Mouse (Mus musculus) limb, embryonic 12.5 days (tissue): Measurements from ENCODE around the gene Epc2. TPM values are rescaled to one million over a fixed set of nuclear protein-coding genes. Genes with fewer than 3 reads are reported as not detected.

Source experiments
- ATAC-seq: fragments of 200-750 bp; cut with Nextera tagmentation; 2 replicates; pipeline ENCODE4 v1.8.0; 2017; ENCODE audit warnings: low read depth, moderate TSS enrichment; ENCODE audit not compliant: insufficient number of reproducible peaks, insufficient read depth, low FRiP score, low TSS enrichment
- H3K27ac ChIP-seq: fragments of 300-500 bp; sonication (generic); 2 replicates; pipeline ENCODE4 v1.5.1; 2016; ENCODE audit warnings: mild to moderate bottlenecking, moderate library complexity
- H3K27me3 ChIP-seq: fragments of 300-500 bp; sonication (generic); 2 replicates; pipeline ENCODE4 v1.6.1; 2016; ENCODE audit warnings: mild to moderate bottlenecking, moderate library complexity
- H3K36me3 ChIP-seq: fragments of 300-500 bp; sonication (generic); 2 replicates; pipeline ENCODE4 v1.6.1; 2016; ENCODE audit warnings: mild to moderate bottlenecking, moderate library complexity
- H3K4me1 ChIP-seq: fragments of 300-500 bp; sonication (generic); replicated peaks from 2 replicates; pipeline ENCODE4 v1.6.1; 2016
- H3K4me2 ChIP-seq: fragments of 300-500 bp; sonication (generic); 2 replicates; pipeline ENCODE4 v1.6.1; 2016; ENCODE audit warnings: mild to moderate bottlenecking, moderate library complexity
- H3K4me3 ChIP-seq: fragments of 300-500 bp; sonication (generic); replicated peaks from 2 replicates; pipeline ENCODE4 v1.5.1; 2016; ENCODE audit warnings: mild to moderate bottlenecking
- H3K9ac ChIP-seq: fragments of 300-500 bp; sonication (generic); replicated peaks from 2 replicates; pipeline ENCODE4 v1.6.1; 2016; ENCODE audit warnings: mild to moderate bottlenecking, moderate library complexity
- H3K9me3 ChIP-seq: fragments of 300-500 bp; sonication (generic); 2 replicates; pipeline ENCODE4 v1.6.1; 2016; ENCODE audit warnings: mild to moderate bottlenecking, moderate library complexity
- WGBS: fragments of 180-500 bp; shearing (Covaris S2); methylation state at CpG from one replicate; pipeline ENCODE4 v1.1.7; 2016; 5-methylcytosine and 5-hydroxymethylcytosine counted together
- polyA plus RNA-seq: library from polyadenylated mRNA; unstranded; fragments of >200 nt; fragmentation: Nextera tagmentation; extraction: Ambion mirVana; gene quantifications from 2 replicates; pipeline ENCODE4 v1.2.1, GENCODE M21; 2016

Gene Epc2
- polyA plus RNA-seq, 1 experiment from 2014 or later, result 8.6 TPM

- Histone ChIP-seq H3K4me3 (no peak overlapping the region), H3K27me3 (no peaks in the 10 kb centered on the region), H3K4me1 (peaks cover 5% of the 10 kb centered on the region), H3K36me3 (peaks cover 29% of the 10 kb centered on the region), H3K9me3 (no peaks in the 10 kb centered on the region), H3K4me2 (no peak overlapping the region), H3K9ac (no peak overlapping the region), H3K27ac (no peak overlapping the region)
- WGBS, result 89% methylated on average over 6 of the region's 6 CpGs
- ATAC-seq, result no peak
These were observed 85.9 kb downstream of the Epc2 start for GRCm38 (mm10) chr2:49537147-49537546.

- Histone ChIP-seq H3K9me3 (no peaks in the 10 kb centered on the region), H3K4me1 (peaks cover 5% of the 10 kb centered on the region), H3K27me3 (no peaks in the 10 kb centered on the region), H3K27ac (no peak overlapping the region), H3K4me2 (no peak overlapping the region), H3K4me3 (no peak overlapping the region), H3K36me3 (peaks cover 29% of the 10 kb centered on the region), H3K9ac (no peak overlapping the region)
- 83% methylated on average over 2 of the region's 2 CpGs for WGBS
- no peak for ATAC-seq
These were observed 86.8 kb downstream of the Epc2 start for GRCm38 (mm10) chr2:49538056-49538455.

- no peak overlapping the region for H3K4me3 ChIP-seq
- H3K4me2 ChIP-seq, result no peak overlapping the region
- no peak overlapping the region for H3K27ac ChIP-seq
- no peaks in the 10 kb centered on the region for H3K4me1 ChIP-seq
- no peak overlapping the region for H3K9ac ChIP-seq
- ATAC-seq, result no peak
- H3K27me3 ChIP-seq, result no peaks in the 10 kb centered on the region
- 88% methylated on average over 2 of the region's 2 CpGs for WGBS
- H3K36me3 ChIP-seq, result peaks cover 29% of the 10 kb centered on the region
- no peaks in the 10 kb centered on the region for H3K9me3 ChIP-seq
These were observed 88.5 kb downstream of the Epc2 start for GRCm38 (mm10) chr2:49539745-49540144.

GRCm38 (mm10) chr2:49547813-49548212, 96.5 kb downstream of the Epc2 start:
- WGBS, result 71% methylated on average over 5 of the region's 5 CpGs
- H3K9ac ChIP-seq, result no peak overlapping the region
- ATAC-seq, result no peak
- no peak overlapping the region for H3K4me3 ChIP-seq
- no peaks in the 10 kb centered on the region; the same call in 1 of the 2 replicates for H3K4me1 ChIP-seq
- H3K9me3 ChIP-seq, result no peaks in the 10 kb centered on the region
- H3K36me3 ChIP-seq, result peaks cover 51% of the 10 kb centered on the region
- H3K27ac ChIP-seq, result no peak overlapping the region
- H3K4me2 ChIP-seq, result no peak overlapping the region
- H3K27me3 ChIP-seq, result no peaks in the 10 kb centered on the region

- Histone ChIP-seq H3K27me3 (no peaks in the 10 kb centered on the region), H3K4me2 (no peak overlapping the region), H3K9ac (no peak overlapping the region), H3K4me3 (no peak overlapping the region), H3K9me3 (no peaks in the 10 kb centered on the region), H3K36me3 (peaks cover 58% of the 10 kb centered on the region), H3K4me1 (no peaks in the 10 kb centered on the region; the same call in 1 of the 2 replicates), H3K27ac (no peak overlapping the region)
- no peak for ATAC-seq
- WGBS, result 93% methylated on average over 5 of the region's 5 CpGs
These were observed 97.2 kb downstream of the Epc2 start for GRCm38 (mm10) chr2:49548492-49548891.

GRCm38 (mm10) chr2:49553096-49553495, 101.8 kb downstream of the Epc2 start:
- no peak for ATAC-seq
- H3K9ac ChIP-seq, result no peak overlapping the region
- H3K27me3 ChIP-seq, result no peaks in the 10 kb centered on the region
- no peaks in the 10 kb centered on the region; the same call in 1 of the 2 replicates for H3K4me1 ChIP-seq
- H3K27ac ChIP-seq, result no peak overlapping the region
- H3K9me3 ChIP-seq, result no peaks in the 10 kb centered on the region
- peaks cover 57% of the 10 kb centered on the region for H3K36me3 ChIP-seq
- no peak overlapping the region for H3K4me3 ChIP-seq
- H3K4me2 ChIP-seq, result no peak overlapping the region
- 94% methylated on average over 2 of the region's 2 CpGs for WGBS

GRCm38 (mm10) chr2:49557339-49557738, 106.1 kb downstream of the Epc2 start:
- Histone ChIP-seq H3K4me1 (no peaks in the 10 kb centered on the region), H3K4me3 (no peak overlapping the region), H3K36me3 (peaks cover 41% of the 10 kb centered on the region), H3K27me3 (no peaks in the 10 kb centered on the region), H3K9me3 (0 out of 2 replicates have a peak, but pooled peaks cover 7% of the 10 kb centered on the region), H3K4me2 (no peak overlapping the region), H3K9ac (no peak overlapping the region), H3K27ac (no peak overlapping the region)
- 94% methylated on average over 4 of the region's 4 CpGs for WGBS
- no peak for ATAC-seq

GRCm38 (mm10) chr2:49558361-49558760, 107.1 kb downstream of the Epc2 start:
- Histone ChIP-seq H3K9me3 (0 out of 2 replicates have a peak, but pooled peaks cover 7% of the 10 kb centered on the region), H3K4me1 (no peaks in the 10 kb centered on the region), H3K27me3 (no peaks in the 10 kb centered on the region), H3K27ac (no peak overlapping the region), H3K36me3 (peaks cover 33% of the 10 kb centered on the region), H3K4me3 (no peak overlapping the region), H3K9ac (no peak overlapping the region), H3K4me2 (no peak overlapping the region)
- ATAC-seq, result no peak
- 89% methylated on average over 3 of the region's 3 CpGs for WGBS

- Histone ChIP-seq H3K27ac (no peak overlapping the region), H3K9ac (no peak overlapping the region), H3K36me3 (peaks cover 8% of the 10 kb centered on the region; the same call in 1 of the 2 replicates), H3K9me3 (0 out of 2 replicates have a peak, but pooled peaks cover 7% of the 10 kb centered on the region), H3K27me3 (no peaks in the 10 kb centered on the region), H3K4me2 (no peak overlapping the region), H3K4me3 (no peak overlapping the region), H3K4me1 (no peaks in the 10 kb centered on the region)
- ATAC-seq, result no peak
- 89% methylated on average over 10 of the region's 10 CpGs for WGBS
These were observed 111.5 kb downstream of the Epc2 start for GRCm38 (mm10) chr2:49562688-49563350.

- Histone ChIP-seq H3K27ac (peak overlapping the region; percentile 32), H3K9ac (no peak overlapping the region), H3K4me1 (peaks cover 46% of the 10 kb centered on the region), H3K4me3 (no peak overlapping the region), H3K27me3 (no peaks in the 10 kb centered on the region; the same call in 1 of the 2 replicates), H3K9me3 (no peaks in the 10 kb centered on the region), H3K4me2 (peak overlapping the region; percentile 29; the same call in 1 of the 2 replicates), H3K36me3 (no peaks in the 10 kb centered on the region)
- WGBS, result 45% methylated on average over 16 of the region's 16 CpGs
- ATAC-seq, result no peak
These were observed 118.8 kb downstream of the Epc2 start for GRCm38 (mm10) chr2:49569862-49570777.

GRCm38 (mm10) chr2:49570778-49571101, 119.5 kb downstream of the Epc2 start:
- no peak for ATAC-seq
- WGBS, result 35% methylated on average over 6 of the region's 6 CpGs
- H3K4me2 ChIP-seq, result peak overlapping the region; percentile 29; the same call in 1 of the 2 replicates
- no peaks in the 10 kb centered on the region; the same call in 1 of the 2 replicates for H3K27me3 ChIP-seq
- no peaks in the 10 kb centered on the region for H3K9me3 ChIP-seq
- no peak overlapping the region for H3K9ac ChIP-seq
- no peak overlapping the region for H3K27ac ChIP-seq
- no peak overlapping the region for H3K4me3 ChIP-seq
- H3K36me3 ChIP-seq, result no peaks in the 10 kb centered on the region
- peaks cover 46% of the 10 kb centered on the region for H3K4me1 ChIP-seq
